Mouse (Mus musculus) layer of hippocampus, adult 11-12 months (tissue): ENCODE data around the gene Magi2.
"Not testable (repeated sequence)": the region's sequence is repeated elsewhere in the genome, so short reads cannot be mapped to it uniquely, and the experiment has no call there.

ENCODE experiments used
- DNase-seq: peaks from one replicate; pipeline ENCODE4 v3.0.0; 2022; ENCODE audit warnings: low spot score

Gene Magi2

DNA sequence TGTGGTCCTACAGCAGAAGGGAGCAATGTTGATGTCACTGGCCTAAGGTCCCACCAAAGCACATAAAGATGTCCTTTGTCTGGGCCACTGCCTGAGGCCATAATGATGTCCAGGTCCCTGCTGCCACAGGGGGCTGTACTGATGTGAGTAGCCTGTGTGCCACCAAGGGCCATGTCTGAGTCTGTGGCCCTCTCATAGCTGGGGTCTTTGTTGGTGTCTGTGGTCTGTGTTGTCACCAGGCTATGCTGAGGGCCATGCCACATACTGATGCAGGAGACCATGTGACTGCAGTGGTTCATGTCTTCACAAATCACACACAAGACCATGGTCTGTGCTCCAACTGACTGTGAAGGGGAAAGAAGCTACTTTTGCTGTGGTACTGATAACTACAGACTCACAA is 1015.7 kb downstream of the Magi2 start:
- DNase-seq: no peak

DNA sequence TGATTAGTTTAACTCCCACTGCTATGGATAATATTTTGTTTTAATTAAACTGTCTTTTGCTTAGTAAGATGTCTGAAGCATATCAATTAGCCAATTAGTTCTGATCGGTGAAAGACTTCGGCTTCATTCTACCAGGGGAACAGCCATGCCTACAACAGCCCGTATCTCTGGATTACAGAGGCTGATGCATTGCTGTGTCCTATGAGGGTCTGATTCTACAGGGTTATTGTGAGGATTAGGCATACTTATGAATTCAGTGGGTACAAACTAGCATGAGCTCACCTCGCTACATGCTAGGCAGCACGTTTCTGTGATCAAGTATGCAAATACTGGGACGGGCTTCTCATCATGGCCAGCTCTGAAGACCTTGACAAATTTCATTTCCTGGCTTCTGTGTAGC is 1022.5 kb downstream of the Magi2 start:
- DNase-seq: no peak

DNA sequence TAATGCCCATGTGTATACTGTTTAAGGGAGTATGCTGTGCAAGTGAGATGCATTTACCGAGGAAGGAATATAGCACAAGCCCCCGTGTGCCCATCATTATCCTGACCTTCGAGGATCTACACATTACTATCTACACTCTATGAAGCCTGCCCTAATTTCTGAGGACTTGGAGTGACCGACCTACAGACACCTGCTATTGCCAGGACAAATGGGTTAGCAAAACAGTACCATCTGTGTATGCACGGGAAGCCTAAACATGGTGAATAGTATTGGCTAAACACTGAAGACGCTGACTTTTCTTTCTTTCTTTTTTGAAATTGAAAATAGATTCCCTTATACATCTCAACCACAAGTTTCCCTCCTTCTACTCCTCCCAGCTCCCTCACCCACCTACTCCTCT is 1024.7 kb downstream of the Magi2 start:
- DNase-seq: no peak

DNA sequence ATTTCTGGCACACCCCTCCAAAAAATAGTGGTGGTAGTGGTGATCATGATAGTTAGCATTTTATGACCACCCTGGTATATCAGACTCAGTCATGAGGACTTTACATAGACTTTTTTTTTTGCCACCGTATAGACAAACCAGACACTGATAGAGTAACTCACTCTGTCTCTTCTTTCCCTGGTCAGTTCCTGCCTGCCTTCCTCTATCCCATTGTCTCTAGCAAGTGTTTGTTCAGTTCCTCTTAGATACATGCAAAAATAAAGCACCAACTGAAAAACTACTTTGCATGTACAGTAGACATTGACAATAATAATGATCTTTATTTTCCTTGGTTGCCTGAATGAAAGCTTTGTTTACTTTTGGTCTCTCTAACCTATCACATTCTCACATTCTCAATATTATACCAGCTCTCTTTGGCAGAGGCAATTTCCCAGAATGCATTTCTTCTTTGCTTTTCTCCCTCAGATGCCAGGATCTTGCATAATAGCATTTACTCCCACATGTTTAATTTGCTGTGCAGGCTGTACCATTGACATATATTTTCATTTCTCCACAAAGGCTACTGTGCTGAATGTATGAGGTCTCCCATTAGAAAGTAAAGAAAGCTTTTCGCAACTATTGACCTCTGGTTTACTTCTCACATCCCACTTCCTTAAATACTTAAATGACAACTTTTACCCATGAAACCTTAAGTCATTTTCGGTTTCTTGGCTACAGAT is 1029.5 kb downstream of the Magi2 start:
- peak; percentile 21 for DNase-seq

DNA sequence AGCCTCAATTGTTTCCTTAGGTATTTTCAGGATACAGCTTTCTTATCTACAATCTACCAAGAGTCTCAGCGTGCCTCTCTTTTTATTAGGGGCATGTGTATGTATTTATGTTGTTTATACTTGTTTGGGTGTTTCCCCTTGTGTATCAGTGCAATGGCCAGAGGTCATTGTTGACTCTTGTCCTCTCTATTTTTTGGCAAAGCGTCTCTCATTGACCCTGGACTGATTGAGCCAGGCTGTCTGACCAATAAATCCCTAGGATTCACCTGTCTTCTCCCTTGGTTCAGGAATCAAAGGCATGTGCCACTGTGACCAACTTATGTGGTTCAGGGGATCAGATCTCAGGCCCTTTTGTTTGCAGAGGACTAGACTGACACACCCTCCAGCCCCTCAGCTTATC is 1030.1 kb downstream of the Magi2 start:
- no peak for DNase-seq

DNA sequence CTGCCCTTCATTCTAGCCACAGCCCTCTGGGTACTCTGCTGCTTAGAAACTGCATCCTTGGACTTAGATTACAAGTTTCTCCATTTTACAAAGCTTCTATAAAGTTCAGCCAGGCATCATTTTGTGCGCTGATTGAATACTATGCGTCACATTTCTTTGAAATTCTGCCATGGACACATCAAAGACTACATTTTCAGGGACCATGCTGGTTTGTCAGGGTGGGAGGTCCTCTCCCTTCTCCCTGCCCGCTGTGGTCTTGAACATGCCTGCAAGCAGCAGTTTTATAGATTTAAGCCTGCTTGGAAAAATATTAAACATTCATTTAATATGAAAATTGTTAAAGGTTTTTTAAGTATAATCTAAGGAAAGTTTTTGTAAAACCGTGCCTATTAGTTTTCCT is 1030.6 kb downstream of the Magi2 start:
- no peak for DNase-seq

DNA sequence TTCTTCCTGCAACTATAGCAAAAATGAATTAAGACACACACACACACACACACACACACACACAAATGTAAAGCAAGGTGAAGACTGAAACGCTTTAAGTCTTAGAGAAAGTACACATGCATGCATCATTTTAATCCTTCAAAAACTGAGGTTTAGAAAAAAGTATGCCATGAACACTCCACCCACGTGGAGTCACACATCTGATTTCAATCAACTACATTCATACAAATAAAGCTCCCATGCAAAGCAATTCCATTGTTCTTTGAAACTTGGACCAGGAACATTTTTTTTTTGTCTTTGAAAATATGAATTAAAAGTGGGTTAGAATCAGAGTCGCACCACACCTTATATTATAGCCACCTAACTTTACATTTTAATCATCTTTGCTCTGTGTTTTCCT is 1032.9 kb downstream of the Magi2 start:
- DNase-seq: no peak

DNA sequence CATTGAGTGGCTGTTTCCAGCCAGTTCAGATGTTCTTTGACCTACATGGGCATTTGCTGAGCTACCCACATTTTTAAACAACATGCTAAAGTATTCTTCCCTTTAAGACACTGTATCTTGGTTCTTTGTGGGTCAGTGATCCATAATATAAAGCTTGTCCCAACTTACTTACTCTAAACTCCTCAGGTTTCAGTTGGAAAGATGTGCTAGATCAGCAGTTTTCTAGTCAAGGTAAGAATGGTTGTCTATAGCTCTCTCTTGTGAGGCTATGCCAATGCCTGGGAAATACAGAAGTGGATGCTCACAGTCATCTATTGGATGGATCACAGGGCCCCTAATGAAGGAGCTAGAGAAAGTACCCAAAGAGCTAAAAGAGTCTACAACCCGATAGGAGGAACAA is 1045.8 kb downstream of the Magi2 start:
- DNase-seq: not testable (repeated sequence)

DNA sequence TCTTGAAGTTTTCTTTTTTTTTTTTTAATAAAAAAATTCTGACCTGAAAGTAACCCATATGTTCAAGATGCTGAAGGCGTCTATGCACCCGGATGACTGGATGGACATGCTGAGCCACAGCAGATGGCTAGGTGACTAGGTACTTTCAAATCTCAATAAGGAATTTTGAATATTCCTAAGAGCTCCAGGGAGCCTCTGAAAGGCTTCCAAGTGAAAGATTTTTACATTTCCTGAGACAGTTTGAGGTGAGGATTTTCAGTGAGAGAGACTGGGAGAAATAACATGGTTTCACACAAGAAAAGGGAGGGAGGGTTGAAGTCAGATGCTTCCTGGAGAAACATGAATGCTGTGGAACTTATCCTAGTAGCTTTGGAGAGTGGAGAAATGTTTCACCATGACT is 1048.8 kb downstream of the Magi2 start:
- DNase-seq: no peak

DNA sequence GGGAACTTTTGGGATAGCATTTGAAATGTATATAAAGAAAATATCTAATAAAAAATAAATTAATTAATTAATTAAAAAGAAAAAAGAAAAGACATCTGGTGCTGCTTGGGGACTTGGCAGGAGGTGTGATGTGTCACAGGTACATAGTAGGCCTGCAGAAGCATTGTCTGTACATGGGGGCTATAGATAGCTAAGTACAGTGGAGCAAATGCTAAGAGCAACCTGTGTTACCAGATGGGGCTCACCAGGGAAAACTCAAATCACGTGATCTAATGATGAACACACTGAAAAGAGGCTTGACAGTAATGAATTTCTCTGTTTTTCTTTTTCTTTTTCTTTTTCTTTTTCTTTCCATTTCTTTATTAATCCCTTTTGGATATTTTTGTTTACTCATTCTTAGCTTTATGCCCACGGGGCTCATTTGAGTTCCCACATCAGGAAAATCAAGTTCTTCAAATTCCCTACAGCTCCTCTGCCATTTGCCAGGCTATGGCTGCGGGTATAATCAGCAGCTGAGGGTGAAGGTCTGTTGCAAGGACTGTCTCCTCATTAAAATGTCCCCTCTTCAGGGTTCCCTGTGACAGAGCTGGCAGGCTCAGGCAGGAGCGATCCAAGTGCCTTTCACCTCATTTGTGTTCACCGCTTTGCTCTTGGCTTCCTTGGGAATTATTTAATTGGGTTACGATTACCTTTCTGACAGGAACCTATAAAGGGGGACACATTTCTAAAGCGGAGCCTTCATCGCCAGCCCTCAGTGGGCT is 1058.4 kb downstream of the Magi2 start:
- DNase-seq: no peak

DNA sequence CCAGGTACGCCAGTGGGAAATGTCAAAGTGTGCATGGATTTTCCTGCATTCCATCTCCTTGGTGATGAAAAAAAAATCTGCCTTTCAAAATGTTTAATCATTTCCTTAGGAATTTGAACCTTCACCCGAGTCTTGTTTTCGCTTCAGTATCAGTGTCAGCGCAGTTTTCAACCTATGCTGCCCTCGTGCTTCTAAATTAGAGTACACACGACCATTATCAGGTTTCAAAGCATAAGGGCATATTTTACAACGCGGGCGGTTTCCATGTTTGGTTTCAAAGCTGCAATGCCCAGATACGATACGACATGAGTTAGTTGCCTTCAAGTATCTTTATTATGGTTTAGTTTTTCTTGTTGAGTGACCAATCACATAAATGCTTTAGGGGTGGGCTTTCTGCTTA is 1067.7 kb downstream of the Magi2 start:
- DNase-seq: no peak

DNA sequence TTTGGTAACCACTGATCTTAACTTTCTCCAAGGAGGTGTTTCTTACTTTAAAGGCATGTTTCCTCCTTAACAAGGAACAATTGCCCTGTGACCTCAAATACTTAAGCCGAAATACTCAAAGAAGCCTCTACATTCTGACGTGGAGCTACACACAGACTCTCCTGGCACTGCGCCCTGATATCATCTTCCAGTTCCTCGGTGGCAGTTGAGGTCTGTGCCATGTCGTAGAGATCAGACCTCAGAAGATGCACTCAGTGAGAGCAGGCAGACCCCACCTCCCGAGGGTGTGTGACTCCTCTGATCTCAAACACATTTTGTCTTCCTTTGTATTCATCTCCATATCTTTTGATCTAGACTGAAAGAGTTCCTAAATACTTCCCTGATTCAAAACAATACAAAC is 1073.0 kb downstream of the Magi2 start:
- no peak for DNase-seq

DNA sequence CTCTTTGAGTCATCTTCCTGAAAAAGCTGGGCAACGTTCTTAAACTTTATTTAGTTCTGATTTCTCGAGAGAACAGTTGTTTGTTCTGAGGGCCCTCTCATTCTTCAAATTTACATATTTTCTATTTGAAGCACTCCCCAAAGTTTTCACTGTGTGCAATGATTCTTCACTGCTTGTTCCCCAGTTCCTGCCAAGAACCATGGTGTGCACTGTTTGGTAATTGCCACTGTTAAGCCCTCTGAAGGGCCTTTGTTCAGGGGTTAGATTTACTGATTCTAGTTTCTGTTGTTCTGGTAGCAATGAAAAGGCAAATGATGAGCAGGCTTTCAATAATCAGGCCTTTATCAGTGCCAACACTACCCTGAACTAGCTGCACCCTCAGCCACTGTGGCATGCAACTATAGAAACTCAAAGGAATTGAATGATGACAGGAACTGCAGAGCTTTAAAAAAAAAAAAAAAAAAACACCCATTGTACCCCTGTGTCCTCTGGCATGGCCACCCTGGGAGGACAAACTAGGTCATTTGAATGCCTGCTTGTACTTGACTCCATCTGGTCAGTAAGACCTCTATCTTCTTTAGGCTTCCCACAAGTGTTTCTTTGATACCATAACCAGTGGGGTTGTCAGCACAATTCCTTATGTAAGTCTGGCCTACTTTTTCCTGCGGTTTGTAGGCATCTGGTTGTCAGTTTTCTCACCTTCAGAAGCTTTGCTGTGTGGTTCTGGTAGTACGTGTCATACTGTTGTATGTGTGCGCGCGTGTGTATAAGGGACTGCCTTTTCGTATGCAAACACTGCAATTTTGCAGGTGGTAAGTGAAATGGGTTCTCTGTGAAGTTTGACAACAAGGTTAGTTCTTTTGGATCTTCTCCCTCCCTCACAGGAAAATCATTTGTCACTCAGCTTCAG is 1076.5 kb downstream of the Magi2 start:
- peak; percentile 43 for DNase-seq

DNA sequence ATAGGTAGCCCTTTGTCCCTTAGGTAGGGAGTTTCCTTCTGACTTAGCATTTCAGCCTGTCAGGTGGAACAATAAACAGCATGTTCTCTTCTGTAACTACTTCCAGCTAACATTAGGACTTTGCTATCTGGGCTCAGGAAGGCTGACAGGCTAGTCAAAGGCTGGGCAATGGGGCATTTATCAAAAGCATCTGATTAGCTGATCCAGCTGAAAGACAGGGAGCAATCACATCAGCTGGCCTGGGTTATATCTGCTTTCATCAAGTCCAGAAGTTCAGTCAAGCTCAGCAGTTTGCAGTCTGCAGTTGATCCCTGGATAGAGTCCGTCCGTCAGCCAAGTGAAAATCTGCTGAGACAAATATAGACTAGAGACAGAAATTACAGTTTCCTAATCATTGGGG is 1094.1 kb downstream of the Magi2 start:
- DNase-seq: no peak

DNA sequence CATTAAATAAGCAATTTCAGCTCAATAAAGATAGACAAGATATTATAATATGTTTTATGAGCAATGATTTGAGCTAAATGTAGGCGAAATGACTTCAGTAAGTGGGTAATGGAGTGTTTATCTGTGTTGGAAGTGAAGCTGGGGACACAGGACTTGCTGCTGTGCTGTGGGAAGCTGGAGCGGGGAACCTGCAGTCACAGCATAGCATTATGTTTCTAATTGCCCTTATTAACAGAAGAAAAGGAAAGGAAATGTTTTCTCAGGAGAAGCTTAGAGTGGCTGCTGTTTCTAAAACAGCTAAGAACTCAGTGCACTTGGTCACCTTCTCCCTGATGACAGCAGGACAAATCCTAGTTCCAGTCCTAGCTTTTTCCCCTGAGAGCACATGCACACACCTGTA is 1098.5 kb downstream of the Magi2 start:
- no peak for DNase-seq

DNA sequence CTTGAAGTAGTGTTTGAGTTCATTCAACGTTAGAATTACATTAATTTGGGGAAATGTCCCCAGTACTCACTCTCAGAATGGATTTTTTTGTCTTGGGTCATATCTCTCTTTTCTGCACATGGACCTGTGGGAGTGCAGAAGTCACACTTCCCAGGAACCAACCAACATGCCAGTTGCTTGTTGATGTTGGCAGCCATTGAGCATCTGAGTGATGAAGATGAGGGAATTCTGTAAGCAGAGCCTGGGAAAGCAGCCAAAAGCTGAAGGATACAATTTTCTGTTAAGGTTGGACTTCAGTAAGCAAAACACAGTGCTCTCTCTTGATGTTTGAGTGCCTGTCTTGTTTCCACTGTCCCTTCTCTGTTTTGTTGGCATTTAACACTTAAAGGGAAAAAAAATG is 1102.1 kb downstream of the Magi2 start:
- no peak for DNase-seq

DNA sequence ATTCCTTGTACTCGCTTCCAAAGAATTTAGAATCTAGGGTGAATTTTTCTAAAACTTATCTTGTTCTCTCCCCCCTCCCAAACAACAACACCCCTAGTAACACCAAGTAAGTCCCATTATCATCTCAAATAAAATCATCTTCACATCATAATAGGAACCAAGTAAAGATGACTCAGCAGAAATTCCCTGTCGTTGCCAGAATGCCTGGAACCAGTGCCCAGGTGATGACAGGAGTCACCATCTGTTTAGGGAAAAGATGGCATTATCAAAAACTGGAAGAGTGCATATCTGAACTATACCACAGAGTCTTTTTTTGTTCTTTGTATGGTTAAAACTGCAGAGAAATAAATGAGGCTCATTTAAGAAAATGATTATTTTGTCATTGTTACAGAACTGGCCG is 1103.2 kb downstream of the Magi2 start:
- DNase-seq: no peak

DNA sequence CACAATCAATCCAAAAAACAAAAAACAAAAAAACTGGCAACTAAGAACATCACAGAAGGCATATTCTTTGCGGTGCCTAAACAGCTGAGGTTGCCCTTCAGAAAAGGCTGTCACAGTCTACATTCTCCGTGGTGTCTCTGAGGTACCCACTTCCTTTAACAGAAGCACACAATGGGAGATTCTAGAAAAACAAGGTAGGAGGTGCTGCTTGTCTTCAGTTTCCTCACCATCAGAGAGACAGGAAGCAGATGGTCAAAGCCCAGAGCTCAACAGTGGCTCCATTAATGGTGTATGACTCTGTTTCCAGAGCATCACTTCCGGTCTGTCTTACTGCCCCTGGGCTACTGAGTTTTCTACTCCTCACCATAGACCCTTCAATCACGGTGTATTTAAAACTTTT is 1105.7 kb downstream of the Magi2 start:
- DNase-seq: no peak

DNA sequence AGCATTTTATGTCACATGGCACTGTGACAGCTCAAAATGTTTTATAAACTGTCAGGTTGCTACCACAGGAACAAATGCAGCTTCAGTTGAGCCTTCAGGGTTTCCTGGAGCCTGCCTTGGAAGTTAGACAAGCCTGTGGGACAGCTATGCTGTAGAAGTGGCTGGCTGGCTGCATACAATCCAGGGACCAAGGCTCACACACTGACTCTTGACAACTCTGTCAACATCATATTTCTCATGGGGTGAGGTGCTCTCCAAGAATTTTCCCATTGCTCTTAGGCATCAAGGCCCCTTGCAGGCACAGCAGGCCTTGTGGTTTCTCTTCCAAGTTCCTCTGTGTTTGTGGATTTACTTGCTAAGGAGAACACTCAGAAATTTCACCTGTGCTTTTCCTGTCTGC is 1107.7 kb downstream of the Magi2 start:
- no peak for DNase-seq

DNA sequence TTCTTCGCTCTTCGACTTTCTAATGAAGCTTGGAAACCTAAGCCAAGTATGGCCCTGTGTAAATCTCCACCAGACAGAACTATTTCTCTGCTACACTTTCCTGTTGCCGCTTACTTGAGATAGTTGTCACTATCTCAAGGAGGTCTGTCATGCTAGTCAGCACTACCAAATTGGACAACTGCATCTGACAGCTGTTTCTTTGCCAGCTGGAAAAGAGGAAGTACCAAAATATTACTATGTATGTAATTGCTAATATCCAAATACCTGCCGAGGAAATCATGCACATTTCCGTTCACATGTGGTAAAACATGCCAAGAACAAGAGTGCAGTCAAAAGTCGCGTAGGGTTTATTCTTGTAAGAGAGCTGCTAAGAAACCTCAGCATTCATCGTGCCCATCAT is 1126.1 kb downstream of the Magi2 start:
- no peak for DNase-seq

DNA sequence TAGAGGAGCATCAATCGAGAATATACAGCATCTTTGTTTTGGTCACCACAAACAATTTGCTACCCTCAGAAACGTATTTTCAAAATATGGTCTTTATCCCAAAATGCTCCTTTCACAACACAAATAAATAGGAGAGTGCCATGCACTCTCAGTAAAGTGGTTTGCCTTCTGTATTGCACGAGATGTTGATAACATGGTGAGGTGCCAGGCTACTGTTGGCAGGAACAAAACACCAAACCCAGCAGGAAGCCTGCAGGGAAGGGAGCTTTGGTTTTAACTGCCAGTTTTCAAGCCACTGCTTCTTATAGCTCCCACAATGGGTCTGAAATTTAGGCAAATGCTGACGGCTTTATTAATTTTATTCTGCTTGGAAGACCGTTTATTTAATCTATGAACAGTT is 1131.6 kb downstream of the Magi2 start:
- peak; percentile 21 for DNase-seq

DNA sequence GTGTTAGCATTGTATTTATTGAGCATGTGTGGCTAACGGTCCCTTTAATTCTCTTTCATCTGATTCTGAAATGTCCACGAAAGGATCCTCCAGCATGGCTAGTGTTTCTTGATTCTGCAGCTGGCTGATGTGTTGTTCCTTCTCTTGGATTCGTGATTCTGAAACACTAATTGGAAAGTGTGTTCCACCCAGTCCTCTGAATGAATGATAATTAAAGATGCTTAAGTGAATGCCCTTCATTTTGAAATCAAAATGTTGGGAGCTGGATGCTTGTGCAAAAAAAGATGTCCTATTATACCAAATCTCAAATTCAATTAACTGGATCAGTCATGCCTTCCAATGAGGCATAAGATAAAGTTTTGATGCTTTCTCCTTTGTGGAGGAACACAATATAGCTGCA is 1132.2 kb downstream of the Magi2 start:
- no peak for DNase-seq

DNA sequence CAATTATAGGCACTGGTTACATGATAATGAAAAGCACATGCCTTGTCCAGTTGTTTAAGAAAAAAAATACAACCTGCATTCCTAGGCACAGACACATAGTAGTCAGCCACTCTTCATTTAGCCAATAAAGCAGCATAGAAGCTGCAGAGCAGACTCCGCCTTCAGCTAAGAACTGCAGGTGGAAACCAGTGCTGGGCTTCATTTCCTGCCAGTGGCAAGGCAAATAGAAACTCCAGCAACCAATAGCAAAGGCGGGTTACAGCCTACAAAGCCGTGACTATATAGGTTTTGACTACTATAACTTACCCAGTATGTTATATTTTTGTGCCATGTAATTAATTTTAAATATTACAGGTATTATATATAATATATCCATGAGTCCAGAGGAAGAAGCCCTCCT is 1135.3 kb downstream of the Magi2 start:
- DNase-seq: no peak
